Mouse (Mus musculus): Measurements from ENCODE around the gene Iffo2.

DNA sequence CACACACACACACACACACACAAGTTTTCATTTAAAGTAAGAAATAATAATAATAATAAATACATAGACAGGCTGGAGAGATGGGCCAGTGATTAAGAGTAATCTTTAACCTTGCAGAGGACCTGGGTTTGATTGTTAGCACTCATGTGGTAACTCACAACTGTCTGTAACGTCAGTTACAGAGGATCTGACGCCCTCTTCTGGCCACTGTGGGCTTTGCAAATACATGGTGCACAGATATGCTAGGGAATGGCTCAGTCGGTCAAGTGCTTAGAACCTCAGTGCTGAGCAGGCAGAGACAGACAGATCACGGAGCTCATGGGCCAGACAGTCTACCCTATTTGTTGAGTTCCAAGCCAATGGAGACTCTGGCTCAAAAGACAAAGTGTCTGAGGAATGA, 24.6 kb upstream of the Iffo2 start:
- TF ChIP-seq CTCF (IDR thresholded peaks at IDR 0.05; ENCODE audit: low read depth, low read length) (no peak), POLR2A (IDR thresholded peaks at IDR 0.05; ENCODE audit: borderline replicate concordance, low read depth, low read length) (no peak)

Data from bone marrow macrophage, adult 2 months (primary cell).